Mouse (Mus musculus) lung, adult 2 months (tissue): Measurements from ENCODE around the gene Prr7.

Experiments
- CTCF ChIP-seq: fragments of 200-500 bp; IDR thresholded peaks from 2 replicates; pipeline ENCODE4 v1.5.1; 2011; ENCODE audit warnings: mild to moderate bottlenecking, low read length, control low read depth; ENCODE audit not compliant: insufficient read depth
- POLR2A ChIP-seq: fragments of 200-500 bp; IDR thresholded peaks from 2 replicates; pipeline ENCODE4 v1.6.1; 2011; ENCODE audit warnings: low read depth, mild to moderate bottlenecking, control low read depth, low read length, borderline replicate concordance; ENCODE audit errors: extremely low read depth

- no peak for TF ChIP-seq CTCF
- no peak for TF ChIP-seq POLR2A
Observed at GRCm38 (mm10) chr13:55450511-55450980, 13.5 kb upstream of the Prr7 start.
